8 mouse cellular contexts compared by ENCODE assay signal in the genomic region with DNA sequence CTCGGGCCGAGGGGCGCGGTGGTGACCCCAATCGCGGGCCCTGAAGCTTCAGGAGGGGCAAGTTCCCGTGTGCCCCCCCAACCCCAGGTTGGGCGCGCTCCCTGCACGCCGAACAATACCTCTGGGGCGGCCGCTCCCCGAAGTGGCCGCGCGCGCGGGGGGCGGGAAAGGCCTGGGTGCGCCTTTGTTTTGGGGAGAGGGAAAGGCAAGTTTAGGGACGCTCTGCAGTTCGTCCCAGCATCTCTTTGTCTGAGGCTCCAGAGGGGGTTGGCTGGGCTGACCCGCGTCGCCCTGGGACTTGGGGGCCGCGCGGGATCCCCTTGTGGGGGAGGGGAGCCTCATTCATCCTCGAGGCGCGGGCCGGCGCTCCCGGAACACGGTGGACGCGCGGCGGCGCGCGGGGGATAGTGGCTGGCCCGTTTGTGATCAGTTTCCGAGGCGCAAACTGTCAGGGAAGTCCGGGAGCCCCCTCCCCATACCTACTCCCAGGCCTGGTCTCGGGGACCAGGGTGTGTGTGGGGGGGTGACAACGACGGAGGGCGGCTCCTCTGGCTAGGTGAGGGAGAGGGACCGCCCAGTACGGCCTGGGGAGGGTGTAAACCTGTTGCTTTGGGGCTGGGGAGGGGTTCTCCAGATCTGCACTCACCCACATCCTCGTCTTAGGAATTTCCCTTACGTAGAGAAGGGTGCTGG. TPM values are rescaled to one million over a fixed set of nuclear protein-coding genes. Genes with fewer than 3 reads are reported as not detected.
A peak's percentile ranks its signal among the peaks of the same experiment; 100 is the strongest.
DNase-seq lines count a peak whose midpoint lies in the region; ATAC-seq and TF ChIP-seq lines count a peak whose summit lies in the region.

No protein-coding gene starts in this region.

- H3K27ac ChIP-seq in heart, embryonic 10.5 days = peak overlapping the region; percentile 96
- H3K27ac ChIP-seq in liver, embryonic 14.5 days = peak overlapping the region; percentile 17; the same call in 1 of the 2 replicates
- H3K27ac ChIP-seq in neural tube, embryonic 12.5 days = peak overlapping the region; percentile 91

- H3K4me2 ChIP-seq in liver, embryonic 14.5 days (ENCODE audit: low read depth) = peak overlapping the region; percentile 75
- H3K4me2 ChIP-seq in neural tube, embryonic 12.5 days (replicated peaks) = peak overlapping the region; percentile 59

- peak; percentile 49 for ATAC-seq in liver, embryonic 14.5 days (ENCODE audit: insufficient read depth)
- peak; percentile 12 for ATAC-seq in neural tube, embryonic 12.5 days (ENCODE audit: low FRiP score, low read depth)

- peak overlapping the region; percentile 70 for H3K9ac ChIP-seq in liver, embryonic 14.5 days (replicated peaks)
- H3K9ac ChIP-seq in neural tube, embryonic 12.5 days = peak overlapping the region; percentile 79

- no peaks in the 10 kb centered on the region for H3K36me3 ChIP-seq in heart, embryonic 10.5 days
- H3K36me3 ChIP-seq in liver, embryonic 14.5 days (replicated peaks; ENCODE audit: control insufficient read depth, insufficient read depth, low read depth) = no peaks in the 10 kb centered on the region
- H3K36me3 ChIP-seq in neural tube, embryonic 12.5 days = no peaks in the 10 kb centered on the region

- H3K27me3 ChIP-seq in heart, embryonic 10.5 days (ENCODE audit: insufficient read depth, poor library complexity, severe bottlenecking) = no peaks in the 10 kb centered on the region
- no peaks in the 10 kb centered on the region for H3K27me3 ChIP-seq in liver, embryonic 14.5 days (ENCODE audit: control insufficient read depth, insufficient read depth, low read length)
- H3K27me3 ChIP-seq in neural tube, embryonic 12.5 days (replicated peaks) = no peaks in the 10 kb centered on the region

- 0 out of 2 replicates have a peak, but pooled peaks cover 4% of the 10 kb centered on the region for H3K4me1 ChIP-seq in heart, embryonic 10.5 days
- H3K4me1 ChIP-seq in liver, embryonic 14.5 days (replicated peaks; ENCODE audit: control insufficient read depth in 2 of 2, insufficient read depth in 2 of 2, low read length in 1 of 2) = peaks cover 2% of the 10 kb centered on the region in 2 experiments; a peak in 3 of 4 replicates
- H3K4me1 ChIP-seq in neural tube, embryonic 12.5 days = no peaks in the 10 kb centered on the region

- H3K9me3 ChIP-seq in heart, embryonic 10.5 days = no peaks in the 10 kb centered on the region
- H3K9me3 ChIP-seq in liver, embryonic 14.5 days (ENCODE audit: control insufficient read depth, low read length) = no peaks in the 10 kb centered on the region
- H3K9me3 ChIP-seq in neural tube, embryonic 12.5 days = no peaks in the 10 kb centered on the region

- WGBS in heart, embryonic 10.5 days = 14% methylated on average over 54 of the region's 55 CpGs
- WGBS in liver, embryonic 14.5 days (ENCODE audit: insufficient replicate concordance) = 14% methylated on average over 49 of the region's 55 CpGs
- 16% methylated on average over 55 of the region's 55 CpGs for WGBS in neural tube, embryonic 12.5 days

- DNase-seq in 3134 (ENCODE audit: extremely low read depth, insufficient read length, low spot score) = peak; percentile 65
- peak; percentile 53 to 85 for DNase-seq in adrenal gland, adult (ENCODE audit: inconsistent age in 2 of 2, low spot score in 1 of 2)
- DNase-seq in embryo, embryonic 9.5 days (ENCODE audit: extremely low spot score) = peak; percentile 52
- peak; percentile 77 for DNase-seq in heart, embryonic 10.5 days (ENCODE audit: low spot score)
- DNase-seq in kidney, adult 9 months = peak; percentile 35
- peak in 1 of 3 experiments; percentile 9 for DNase-seq in liver, embryonic 14.5 days (ENCODE audit: low read depth in 3 of 3, low spot score in 3 of 3)
- peak; percentile 62 for DNase-seq in testis, postnatal 10 days (ENCODE audit: low spot score)

- TF ChIP-seq EP300 in liver, embryonic 14.5 days (IDR thresholded peaks at IDR 0.05; ENCODE audit: low read depth) = no peak

- peak overlapping the region; percentile 70 for H3K4me3 ChIP-seq in heart, embryonic 10.5 days
- H3K4me3 ChIP-seq in liver, embryonic 14.5 days (ENCODE audit: insufficient read depth in 1 of 2, low read depth in 2 of 2, low read length in 2 of 2) = peak overlapping the region; percentile 71 to 74
- peak overlapping the region; percentile 63 for H3K4me3 ChIP-seq in neural tube, embryonic 12.5 days

- TF ChIP-seq CTCF in liver, embryonic 14.5 days (IDR thresholded peaks at IDR 0.05; ENCODE audit: low read depth) = no peak

RNA-seq across cellular contexts. Expression of a gene that starts 0.6 kb away (rescaled TPM):
- 59.9 and 66.6 TPM in 2 replicates for polyA plus RNA-seq in heart, embryonic 10.5 days (2016; fragmentation: Nextera tagmentation; extraction: Ambion mirVana)
- polyA plus RNA-seq in liver, embryonic 14.5 days (2012; rRNA removed) = 6.4 and 7.6 TPM in 2 replicates
- polyA plus RNA-seq in liver, embryonic 14.5 days (2014; fragmentation: Nextera tagmentation; extraction: Ambion mirVana) = 14.2 and 18.6 TPM in 2 replicates
- polyA plus RNA-seq in neural tube, embryonic 12.5 days (2016; fragmentation: Nextera tagmentation; extraction: Ambion mirVana) = 54.5 and 56.2 TPM in 2 replicates

Comparison
In these comparisons a context has a peak if more than half of its experiments do, and no peak if none do; other contexts are left out.
1. H3K27ac ChIP-seq: peak in every context shown above with its lines; median percentile 96 in heart, embryonic 10.5 days; 91 in neural tube, embryonic 12.5 days; 17 in liver, embryonic 14.5 days.